Mouse (Mus musculus): ENCODE data around the gene Aes.

Aes gene

DNA sequence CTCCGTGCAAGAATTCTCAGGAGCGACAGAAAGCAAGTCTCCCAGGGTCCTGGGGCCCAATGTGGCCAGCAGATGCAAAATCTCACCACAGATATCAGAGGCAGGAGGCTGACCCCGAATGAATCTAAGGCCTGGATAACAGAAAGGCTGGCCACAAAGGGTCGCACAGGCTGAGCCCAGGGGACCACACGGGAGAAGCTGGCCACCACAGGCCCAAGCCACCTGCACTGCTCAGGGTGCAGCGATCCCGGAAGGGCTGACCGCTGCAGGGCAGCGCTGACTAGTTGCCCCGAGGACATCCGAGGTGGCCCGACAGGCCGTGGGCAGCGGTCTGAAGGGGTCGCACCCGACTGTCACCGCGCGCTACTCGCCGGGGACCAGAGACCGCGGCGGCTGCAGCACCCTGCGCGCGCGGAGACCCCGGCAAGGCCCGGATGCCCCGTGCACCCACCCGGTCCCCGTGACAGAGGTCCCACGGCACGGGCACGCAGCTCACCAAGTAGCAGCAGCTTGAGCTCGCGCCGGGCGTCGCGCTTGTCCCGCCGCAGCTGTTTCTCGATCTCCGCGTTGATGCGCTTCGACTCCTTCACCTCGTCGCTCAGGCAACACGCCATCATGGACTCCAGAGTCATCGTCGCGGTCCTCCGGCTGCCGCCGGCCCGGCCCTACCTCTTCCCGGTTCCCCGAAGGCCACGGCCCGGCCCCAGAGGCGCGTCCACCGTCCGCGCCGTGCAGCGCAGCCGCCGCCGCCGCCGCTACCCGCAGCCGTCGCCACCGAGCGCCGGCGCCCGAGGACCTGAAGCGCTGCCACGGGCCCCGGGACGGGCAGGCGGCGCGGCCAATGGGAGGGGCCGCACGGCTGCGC, 14.8 kb upstream of the Aes start:
- peak; percentile 70 for DNase-seq (ENCODE audit: extremely low read depth, insufficient read length, low spot score)

- peak; percentile 100 for DNase-seq (ENCODE audit: extremely low read depth, insufficient read length, low spot score)
Observed at GRCm38 (mm10) chr10:81545161-81545747, 14.0 kb upstream of the Aes start, which contains the start of gene Gna11. TSS of gene Gna11 (minus strand) at chr10:81545190.

GRCm38 (mm10) chr10:81546332-81546731, 13.0 kb upstream of the Aes start:
- no peak for DNase-seq (ENCODE audit: extremely low read depth, insufficient read length, low spot score)

DNA sequence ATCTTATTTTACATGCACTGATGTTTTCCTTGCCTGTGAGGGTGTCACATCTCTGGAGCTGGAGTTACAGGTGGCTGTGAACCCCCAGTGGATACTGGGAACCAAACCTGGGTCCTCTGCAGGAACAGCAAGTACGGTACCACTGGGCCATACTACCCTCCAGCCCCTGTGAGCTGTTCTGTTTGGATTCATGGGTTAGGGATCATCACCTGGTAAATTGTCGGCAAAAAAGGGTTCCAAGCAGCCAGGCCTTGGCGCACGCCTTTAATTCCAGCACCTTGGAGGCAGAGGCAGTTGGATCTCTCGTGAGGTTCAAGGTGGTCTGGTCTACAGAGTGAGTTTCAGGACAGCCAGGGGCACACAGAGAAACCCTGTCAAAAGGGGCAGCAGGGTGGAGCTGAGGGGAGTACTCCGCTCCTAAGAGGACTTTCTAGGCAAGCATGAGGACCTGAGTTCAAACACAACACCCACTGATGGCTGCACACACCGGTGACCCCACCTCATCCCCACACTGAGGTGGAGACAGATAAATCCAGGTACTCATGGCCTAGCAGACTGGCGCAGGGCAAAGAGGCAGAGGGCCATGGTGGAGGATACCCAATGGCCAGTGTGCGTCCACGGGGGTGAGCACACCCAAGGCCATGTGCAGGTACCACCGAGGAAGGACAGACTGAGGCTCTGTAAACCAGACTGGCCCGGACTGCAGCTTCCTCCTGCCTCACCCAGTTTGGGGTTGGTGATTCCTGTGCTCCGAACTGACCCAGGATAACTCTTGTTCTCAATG, 12.3 kb upstream of the Aes start:
- no peak for DNase-seq (ENCODE audit: extremely low read depth, insufficient read length, low spot score)

GRCm38 (mm10) chr10:81548944-81549343, 10.3 kb upstream of the Aes start:
- no peak for DNase-seq (ENCODE audit: extremely low read depth, insufficient read length, low spot score)

GRCm38 (mm10) chr10:81550257-81550656, 9.0 kb upstream of the Aes start:
- peak; percentile 53 for DNase-seq (ENCODE audit: extremely low read depth, insufficient read length, low spot score)

- DNase-seq (ENCODE audit: extremely low read depth, insufficient read length, low spot score) = peak; percentile 84
Observed at GRCm38 (mm10) chr10:81551597-81552102, 7.6 kb upstream of the Aes start.

GRCm38 (mm10) chr10:81553232-81553631, 6.1 kb upstream of the Aes start:
- DNase-seq (ENCODE audit: extremely low read depth, insufficient read length, low spot score) = no peak

GRCm38 (mm10) chr10:81553807-81554755, 5.2 kb upstream of the Aes start:
- no peak for DNase-seq (ENCODE audit: extremely low read depth, insufficient read length, low spot score)

GRCm38 (mm10) chr10:81556282-81556681, 3.0 kb upstream of the Aes start:
- no peak for DNase-seq (ENCODE audit: extremely low read depth, insufficient read length, low spot score)

DNA sequence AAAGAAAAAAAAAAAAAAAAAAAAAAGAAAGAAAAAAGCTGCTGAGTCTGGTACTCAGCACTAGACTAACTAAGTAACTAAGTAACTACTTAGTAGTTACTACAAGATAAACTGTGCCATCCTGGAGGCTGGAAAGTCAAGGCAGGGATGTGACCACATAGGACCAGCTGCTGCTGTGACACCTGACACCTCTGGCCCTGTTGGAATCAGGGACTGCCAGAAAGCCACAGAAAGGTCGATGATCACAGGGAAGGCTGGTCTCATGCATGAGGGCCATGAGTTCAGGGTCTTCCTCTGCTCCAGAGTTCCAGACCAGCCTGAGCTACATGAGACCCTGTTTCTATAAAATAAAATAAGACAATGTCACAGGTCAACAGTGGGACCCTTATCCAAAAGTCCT, 1.8 kb upstream of the Aes start:
- DNase-seq (ENCODE audit: extremely low read depth, insufficient read length, low spot score) = no peak

DNA sequence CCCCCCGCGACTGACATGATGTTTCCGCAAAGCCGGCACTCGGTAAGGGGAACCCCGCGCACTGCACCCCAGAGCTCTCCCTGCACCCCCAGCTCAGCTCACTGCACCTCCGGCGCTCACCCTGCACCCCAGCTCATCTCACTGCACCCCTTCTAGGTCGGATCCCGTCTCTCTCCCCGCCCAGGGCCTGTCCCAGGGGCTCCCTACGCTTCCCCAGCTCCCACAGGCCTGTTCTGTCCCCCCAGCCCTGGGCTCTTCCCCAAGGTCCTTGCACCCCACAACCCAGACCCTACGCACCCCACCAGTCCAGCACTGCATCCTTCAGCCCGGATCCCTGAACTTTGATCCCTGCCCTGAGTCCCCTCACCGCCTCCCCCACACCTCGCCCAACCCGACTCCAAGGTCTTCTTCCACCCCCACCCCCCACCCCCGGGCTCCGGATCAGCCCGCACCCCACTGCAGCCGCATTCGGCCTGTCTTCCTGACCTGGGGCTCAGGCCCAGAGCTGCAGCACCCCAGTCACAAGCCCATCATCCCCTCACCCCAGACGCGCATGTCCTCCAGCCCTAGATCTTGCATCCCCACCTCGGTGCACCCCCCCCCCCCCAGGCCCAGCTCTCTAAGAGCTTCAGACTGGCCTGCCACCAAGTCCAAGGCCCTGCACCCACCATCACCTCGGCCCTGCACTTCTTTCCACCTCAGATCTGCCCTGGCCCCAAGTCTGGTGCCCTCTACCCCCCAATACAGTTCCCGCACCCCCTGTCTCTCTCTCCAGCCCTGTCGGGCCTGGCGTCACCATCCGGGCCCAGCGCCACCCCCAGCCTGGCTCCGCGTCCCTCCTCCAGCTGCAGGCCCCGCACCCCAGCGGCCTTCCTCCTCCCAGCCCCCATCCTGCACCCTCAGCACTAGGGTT, 595 bp downstream of the Aes start:
- peak; percentile 74 for DNase-seq (ENCODE audit: extremely low read depth, insufficient read length, low spot score)

- DNase-seq (ENCODE audit: extremely low read depth, insufficient read length, low spot score) = peak; percentile 74
Observed at GRCm38 (mm10) chr10:81560719-81561459, 1.6 kb downstream of the Aes start.

GRCm38 (mm10) chr10:81562411-81562810, 3.1 kb downstream of the Aes start:
- no peak for DNase-seq (ENCODE audit: extremely low read depth, insufficient read length, low spot score)

GRCm38 (mm10) chr10:81563481-81563880, 4.2 kb downstream of the Aes start:
- DNase-seq (ENCODE audit: extremely low read depth, insufficient read length, low spot score) = peak; percentile 87

GRCm38 (mm10) chr10:81564216-81564615, 4.9 kb downstream of the Aes start:
- peak; percentile 96 for DNase-seq (ENCODE audit: extremely low read depth, insufficient read length, low spot score)

- DNase-seq (ENCODE audit: extremely low read depth, insufficient read length, low spot score) = no peak
Observed at GRCm38 (mm10) chr10:81564734-81565133, 5.4 kb downstream of the Aes start.

Measured in 3134 (cell line).